8 mouse cellular contexts compared by ENCODE assay signal in the genomic region with DNA sequence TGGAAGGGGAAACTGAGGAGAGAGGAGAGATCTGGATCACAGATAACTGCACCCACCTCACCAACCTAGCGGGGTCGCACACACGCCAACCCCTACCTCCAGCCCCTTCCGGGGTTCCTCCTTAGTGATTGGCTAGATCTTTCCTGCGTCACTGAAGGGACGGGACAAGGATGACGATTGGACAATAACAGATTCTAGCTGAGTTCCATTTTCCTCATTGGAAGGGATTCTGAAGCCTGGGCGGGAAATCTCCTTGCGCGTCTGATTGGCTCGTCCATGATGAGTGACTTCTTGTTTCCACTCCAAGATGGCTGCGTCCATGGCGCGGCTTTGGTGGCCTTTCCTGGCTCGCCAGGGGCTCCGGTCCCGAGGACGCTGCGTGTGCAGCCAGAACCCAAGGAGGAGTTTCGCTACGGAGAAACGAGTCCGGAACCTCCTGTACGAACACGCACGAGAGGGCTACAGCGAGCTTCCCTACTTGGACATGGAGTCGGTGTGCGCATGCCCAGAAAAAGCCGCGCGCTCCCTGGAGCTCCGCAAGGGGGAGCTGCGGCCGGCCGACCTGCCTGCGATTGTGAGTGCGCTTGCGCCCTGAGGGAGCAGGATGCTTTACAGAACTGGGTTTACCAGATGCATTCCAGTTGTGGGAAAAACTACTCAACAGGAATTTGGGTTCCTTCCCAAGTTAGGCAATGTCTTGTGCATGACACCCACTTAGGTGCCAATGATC. TPM values are rescaled to one million over a fixed set of nuclear protein-coding genes. Genes with fewer than 3 reads are reported as not detected.
DNase-seq lines count a peak whose midpoint lies in the region; ATAC-seq and TF ChIP-seq lines count a peak whose summit lies in the region.

Mrps12 (minus strand) TSS at position 112 of the 730 bp plus-strand sequence.
Sars2 (plus strand) TSS at position 284 of the 730 bp plus-strand sequence.

- H3K4me3 ChIP-seq in bone marrow macrophage, adult 2 months (ENCODE audit: insufficient read depth, low read length): peak within 1 kb of the TSS; percentile 85
- H3K4me3 ChIP-seq in embryonic fibroblast, embryonic 13.5 days (ENCODE audit: insufficient read depth, low read length): peak within 1 kb of the TSS; percentile 78
- H3K4me3 ChIP-seq in kidney, embryonic 14.5 days (ENCODE audit: low read length): peak within 1 kb of the TSS; percentile 76
- H3K4me3 ChIP-seq in limb, embryonic 15.5 days: peak within 1 kb of the TSS; percentile 79

- no peaks in the 10 kb centered on the region for H3K27me3 ChIP-seq in kidney, embryonic 14.5 days (ENCODE audit: control insufficient read depth, insufficient read depth, low read length)
- no peaks in the 10 kb centered on the region for H3K27me3 ChIP-seq in limb, embryonic 15.5 days

- peak; percentile 50; the same call in 1 of the 2 replicates for TF ChIP-seq CTCF in bone marrow macrophage, adult 2 months (IDR thresholded peaks at IDR 0.05; ENCODE audit: low read depth, low read length)
- TF ChIP-seq CTCF in embryonic fibroblast, embryonic 13.5 days (IDR thresholded peaks at IDR 0.05; ENCODE audit: borderline replicate concordance, insufficient read depth, low read length): peak; percentile 61

- H3K9me3 ChIP-seq in kidney, embryonic 14.5 days (ENCODE audit: control insufficient read depth, low read length): no peaks in the 10 kb centered on the region
- H3K9me3 ChIP-seq in limb, embryonic 15.5 days: no peaks in the 10 kb centered on the region

- DNase-seq in A20 (ENCODE audit: low read depth, low spot score): peak; percentile 98
- DNase-seq in heart, adult 9 months (ENCODE audit: low spot score in 2 of 2): peak; percentile 98 to 99
- peak; percentile 86 to 92 for DNase-seq in monocyte, adult 2 months (ENCODE audit: low read depth in 1 of 2, low spot score in 2 of 2)
- DNase-seq in spleen, postnatal 36 days (ENCODE audit: low spot score in 2 of 2): peak; percentile 94 to 97

- H3K4me2 ChIP-seq in kidney, embryonic 14.5 days (replicated peaks; ENCODE audit: low read depth, low read length): peak within 1 kb of the TSS; percentile 61
- peak within 1 kb of the TSS; percentile 77 for H3K4me2 ChIP-seq in limb, embryonic 15.5 days

- H3K9ac ChIP-seq in kidney, embryonic 14.5 days (ENCODE audit: low read depth, low read length): peak within 1 kb of the TSS; percentile 78
- peak within 1 kb of the TSS; percentile 71 for H3K9ac ChIP-seq in limb, embryonic 15.5 days

- H3K27ac ChIP-seq in bone marrow macrophage, adult 2 months (ENCODE audit: insufficient read depth, low read depth, low read length): peak within 1 kb of the TSS; percentile 66
- peak within 1 kb of the TSS; percentile 75 for H3K27ac ChIP-seq in embryonic fibroblast, embryonic 13.5 days (ENCODE audit: insufficient read depth, low read length)
- peak within 1 kb of the TSS; percentile 78; the same call in 1 of the 2 replicates for H3K27ac ChIP-seq in kidney, embryonic 14.5 days (ENCODE audit: low read depth, low read length)
- H3K27ac ChIP-seq in limb, embryonic 15.5 days: peak within 1 kb of the TSS; percentile 93

- WGBS in kidney, embryonic 14.5 days: under 1% methylated on average over 39 of the region's 39 CpGs
- 0% methylated on average over 39 of the region's 39 CpGs for WGBS in limb, embryonic 15.5 days

- ATAC-seq in kidney, embryonic 14.5 days (ENCODE audit: low FRiP score, low TSS enrichment): peak; percentile 98
- ATAC-seq in limb, embryonic 15.5 days (ENCODE audit: insufficient number of reproducible peaks, low FRiP score, low TSS enrichment, low read depth): peak; percentile 97

- TF ChIP-seq POLR2A in bone marrow macrophage, adult 2 months (IDR thresholded peaks at IDR 0.05; ENCODE audit: borderline replicate concordance, low read depth, low read length): peak; percentile 56; the same call in 1 of the 2 replicates
- TF ChIP-seq POLR2A in embryonic fibroblast, embryonic 13.5 days (IDR thresholded peaks at IDR 0.05; ENCODE audit: low read depth, low read length): peak; percentile 86

- peaks cover 54% of the 10 kb centered on the region for H3K36me3 ChIP-seq in kidney, embryonic 14.5 days (ENCODE audit: control insufficient read depth, insufficient read depth, low read length)
- peaks cover 59% of the 10 kb centered on the region for H3K36me3 ChIP-seq in limb, embryonic 15.5 days

- peaks cover 9% of the 10 kb centered on the region for H3K4me1 ChIP-seq in bone marrow macrophage, adult 2 months (ENCODE audit: control insufficient read depth, insufficient read depth, low read length)
- H3K4me1 ChIP-seq in embryonic fibroblast, embryonic 13.5 days (ENCODE audit: control insufficient read depth, insufficient read depth, low read length): no peaks in the 10 kb centered on the region
- H3K4me1 ChIP-seq in kidney, embryonic 14.5 days (ENCODE audit: control insufficient read depth, insufficient read depth, low read length): peaks cover 10% of the 10 kb centered on the region
- peaks cover 17% of the 10 kb centered on the region for H3K4me1 ChIP-seq in limb, embryonic 15.5 days

RNA-seq across cellular contexts. Expression of gene Mrps12, which starts in this region (rescaled TPM):
- polyA plus RNA-seq in bone marrow macrophage, adult 2 months (2012; ENCODE audit: insufficient read depth, insufficient read length, missing spikeins): 39.5 and 50.6 TPM in 2 replicates
- 30.9 and 50.8 TPM in 2 replicates for polyA plus RNA-seq in embryonic fibroblast, embryonic 13.5 days (2011; ENCODE audit: insufficient read length, low read depth, missing spikeins)
- polyA plus RNA-seq in kidney, embryonic 14.5 days (2014; fragmentation: Nextera tagmentation; extraction: Ambion mirVana): 157 and 170 TPM in 2 replicates
- 112 and 125 TPM in 2 replicates for polyA plus RNA-seq in limb, embryonic 15.5 days (2015; fragmentation: Nextera tagmentation; extraction: Ambion mirVana)

RNA-seq across cellular contexts. Expression of gene Sars2, which starts in this region (rescaled TPM):
- 7.2 and 8.2 TPM in 2 replicates for polyA plus RNA-seq in bone marrow macrophage, adult 2 months (2012; ENCODE audit: insufficient read depth, insufficient read length, missing spikeins)
- 5.2 and 7.1 TPM in 2 replicates for polyA plus RNA-seq in embryonic fibroblast, embryonic 13.5 days (2011; ENCODE audit: insufficient read length, low read depth, missing spikeins)
- polyA plus RNA-seq in kidney, embryonic 14.5 days (2014; fragmentation: Nextera tagmentation; extraction: Ambion mirVana): 28.8 and 33.0 TPM in 2 replicates
- 20.1 and 24.1 TPM in 2 replicates for polyA plus RNA-seq in limb, embryonic 15.5 days (2015; fragmentation: Nextera tagmentation; extraction: Ambion mirVana)

Comparison
In these comparisons a context has a peak if more than half of its experiments do, and no peak if none do; other contexts are left out.
1. Peak in every context shown above with its lines: DNase-seq, ATAC-seq, H3K4me3 ChIP-seq and H3K27ac ChIP-seq.